Mouse (Mus musculus): ENCODE results near the gene Zfp128. TPM values are rescaled to one million over a fixed set of nuclear protein-coding genes. Genes with fewer than 3 reads are reported as not detected.
"Not testable (repeated sequence)": the region's sequence is repeated elsewhere in the genome, so short reads cannot be mapped to it uniquely, and the experiment has no call there.

Zfp128 gene
- 8.9 and 10.5 TPM in 2 replicates for polyA plus RNA-seq (2014; fragmentation: Nextera tagmentation; extraction: Ambion mirVana)

GRCm38 (mm10) chr7:12880911-12881660, at the start of gene Zfp128:
Gene Zfp128 (plus strand): TSS chr7:12881177.
- H3K4me2 ChIP-seq (ENCODE audit: low read length): peak within 1 kb of the TSS; percentile 83
- peak within 1 kb of the TSS; percentile 78 for H3K4me3 ChIP-seq (ENCODE audit: low read depth, low read length)
- no peaks in the 10 kb centered on the region for H3K27me3 ChIP-seq (replicated peaks; ENCODE audit: control insufficient read depth, insufficient read depth, low read length)
- H3K9ac ChIP-seq (ENCODE audit: low read length): peak within 1 kb of the TSS; percentile 90
- no peaks in the 10 kb centered on the region for H3K9me3 ChIP-seq (replicated peaks; ENCODE audit: control insufficient read depth, low read length)
- H3K27ac ChIP-seq (ENCODE audit: low read depth, low read length): no peak within 1 kb of the TSS
- under 1% methylated on average over 35 of the region's 35 CpGs for WGBS
- H3K36me3 ChIP-seq (ENCODE audit: control insufficient read depth, insufficient read depth, low read length): peaks cover 21% of the 10 kb centered on the region
- DNase-seq (ENCODE audit: low spot score) (peak; percentile 98), ATAC-seq (peak; percentile 100)
- H3K4me1 ChIP-seq (ENCODE audit: control insufficient read depth, insufficient read depth, low read length): peaks cover 11% of the 10 kb centered on the region

GRCm38 (mm10) chr7:12834162-12835120, 46.5 kb upstream of the Zfp128 start, which contains the start of gene Zfp110:
Gene Zfp110 (plus strand): TSS chr7:12834761.
- WGBS: 4% methylated on average over 47 of the region's 47 CpGs
- Histone ChIP-seq H3K36me3 (ENCODE audit: control insufficient read depth, insufficient read depth, low read length) (peaks cover 30% of the 10 kb centered on the region), H3K9ac (ENCODE audit: low read length) (peak within 1 kb of the TSS; percentile 75), H3K4me1 (ENCODE audit: control insufficient read depth, insufficient read depth, low read length) (no peaks in the 10 kb centered on the region), H3K9me3 (replicated peaks; ENCODE audit: control insufficient read depth, low read length) (peaks cover 28% of the 10 kb centered on the region), H3K4me3 (ENCODE audit: low read depth, low read length) (peak within 1 kb of the TSS; percentile 42), H3K27ac (ENCODE audit: low read depth, low read length) (0 out of 2 replicates have a peak within 1 kb of the TSS, but pooled peaks have one; percentile 41), H3K27me3 (replicated peaks; ENCODE audit: control insufficient read depth, insufficient read depth, low read length) (no peaks in the 10 kb centered on the region), H3K4me2 (ENCODE audit: low read length) (peak within 1 kb of the TSS; percentile 49)
- peak; percentile 98 for ATAC-seq
- DNase-seq (ENCODE audit: low spot score): peak; percentile 94

- Histone ChIP-seq H3K27ac (ENCODE audit: low read depth, low read length) (0 out of 2 replicates have a peak overlapping the region, but pooled peaks have one; percentile 41), H3K4me2 (ENCODE audit: low read length) (peak overlapping the region; percentile 49), H3K9ac (ENCODE audit: low read length) (peak overlapping the region; percentile 75), H3K27me3 (replicated peaks; ENCODE audit: control insufficient read depth, insufficient read depth, low read length) (no peaks in the 10 kb centered on the region), H3K9me3 (replicated peaks; ENCODE audit: control insufficient read depth, low read length) (peaks cover 34% of the 10 kb centered on the region), H3K4me3 (ENCODE audit: low read depth, low read length) (peak overlapping the region; percentile 42), H3K36me3 (ENCODE audit: control insufficient read depth, insufficient read depth, low read length) (peaks cover 36% of the 10 kb centered on the region), H3K4me1 (ENCODE audit: control insufficient read depth, insufficient read depth, low read length) (no peaks in the 10 kb centered on the region)
- ATAC-seq (peak; percentile 51), DNase-seq (ENCODE audit: low spot score) (peak; percentile 32)
- WGBS: 37% methylated on average over 13 of the region's 13 CpGs
Observed at GRCm38 (mm10) chr7:12835193-12835671, 45.7 kb upstream of the Zfp128 start.

GRCm38 (mm10) chr7:12835779-12836178, 45.2 kb upstream of the Zfp128 start:
- no peaks in the 10 kb centered on the region for H3K27me3 ChIP-seq (replicated peaks; ENCODE audit: control insufficient read depth, insufficient read depth, low read length)
- no peak overlapping the region for H3K9ac ChIP-seq (ENCODE audit: low read length)
- H3K4me2 ChIP-seq (ENCODE audit: low read length): peak overlapping the region; percentile 49
- ATAC-seq (no peak), DNase-seq (ENCODE audit: low spot score) (no peak)
- H3K27ac ChIP-seq (ENCODE audit: low read depth, low read length): no peak overlapping the region
- peak overlapping the region; percentile 42 for H3K4me3 ChIP-seq (ENCODE audit: low read depth, low read length)
- no peaks in the 10 kb centered on the region for H3K4me1 ChIP-seq (ENCODE audit: control insufficient read depth, insufficient read depth, low read length)
- peaks cover 41% of the 10 kb centered on the region for H3K36me3 ChIP-seq (ENCODE audit: control insufficient read depth, insufficient read depth, low read length)
- peaks cover 39% of the 10 kb centered on the region for H3K9me3 ChIP-seq (replicated peaks; ENCODE audit: control insufficient read depth, low read length)
- WGBS: 98% methylated on average over 4 of the region's 4 CpGs

GRCm38 (mm10) chr7:12874301-12874700, 6.7 kb upstream of the Zfp128 start:
- Histone ChIP-seq H3K9me3 (replicated peaks; ENCODE audit: control insufficient read depth, low read length) (no peaks in the 10 kb centered on the region), H3K9ac (ENCODE audit: low read length) (no peak overlapping the region), H3K27ac (ENCODE audit: low read depth, low read length) (no peak overlapping the region), H3K27me3 (replicated peaks; ENCODE audit: control insufficient read depth, insufficient read depth, low read length) (no peaks in the 10 kb centered on the region), H3K4me3 (ENCODE audit: low read depth, low read length) (no peak overlapping the region), H3K4me1 (ENCODE audit: control insufficient read depth, insufficient read depth, low read length) (no peaks in the 10 kb centered on the region), H3K36me3 (ENCODE audit: control insufficient read depth, insufficient read depth, low read length) (no peaks in the 10 kb centered on the region), H3K4me2 (ENCODE audit: low read length) (no peak overlapping the region)
- DNase-seq (ENCODE audit: low spot score) (peak; percentile 31), ATAC-seq (no peak)
- WGBS: 26% methylated on average over 3 of the region's 3 CpGs

GRCm38 (mm10) chr7:12880036-12880435, 941 bp upstream of the Zfp128 start:
- H3K9ac ChIP-seq (ENCODE audit: low read length): no peak overlapping the region
- no peaks in the 10 kb centered on the region for H3K27me3 ChIP-seq (replicated peaks; ENCODE audit: control insufficient read depth, insufficient read depth, low read length)
- no peak overlapping the region for H3K4me3 ChIP-seq (ENCODE audit: low read depth, low read length)
- H3K4me1 ChIP-seq (ENCODE audit: control insufficient read depth, insufficient read depth, low read length): peaks cover 11% of the 10 kb centered on the region
- peaks cover 10% of the 10 kb centered on the region; the same call in 1 of the 2 replicates for H3K36me3 ChIP-seq (ENCODE audit: control insufficient read depth, insufficient read depth, low read length)
- no peak overlapping the region for H3K27ac ChIP-seq (ENCODE audit: low read depth, low read length)
- H3K9me3 ChIP-seq (replicated peaks; ENCODE audit: control insufficient read depth, low read length): no peaks in the 10 kb centered on the region
- DNase-seq (ENCODE audit: low spot score) (no peak), ATAC-seq (no peak)
- no peak overlapping the region; the same call in 1 of the 2 replicates for H3K4me2 ChIP-seq (ENCODE audit: low read length)

GRCm38 (mm10) chr7:12880497-12880896, 480 bp upstream of the Zfp128 start:
- H3K27me3 ChIP-seq (replicated peaks; ENCODE audit: control insufficient read depth, insufficient read depth, low read length); H3K27ac ChIP-seq (ENCODE audit: low read depth, low read length); DNase-seq (ENCODE audit: low spot score); H3K9me3 ChIP-seq (replicated peaks; ENCODE audit: control insufficient read depth, low read length): not testable (repeated sequence)
- Histone ChIP-seq H3K4me2 (ENCODE audit: low read length) (peak overlapping the region; percentile 83), H3K9ac (ENCODE audit: low read length) (peak overlapping the region; percentile 90), H3K4me1 (ENCODE audit: control insufficient read depth, insufficient read depth, low read length) (peaks cover 11% of the 10 kb centered on the region), H3K4me3 (ENCODE audit: low read depth, low read length) (peak overlapping the region; percentile 78), H3K36me3 (ENCODE audit: control insufficient read depth, insufficient read depth, low read length) (peaks cover 15% of the 10 kb centered on the region)
- WGBS: 44% methylated on average over 8 of the region's 8 CpGs
- peak; percentile 30; the same call in 1 of the 2 replicates for ATAC-seq

GRCm38 (mm10) chr7:12886563-12887266, 5.7 kb downstream of the Zfp128 start:
- no peaks in the 10 kb centered on the region for H3K27me3 ChIP-seq (replicated peaks; ENCODE audit: control insufficient read depth, insufficient read depth, low read length)

More at GRCm38 (mm10) chr7:12886563-12887266, 5.7 kb downstream of the Zfp128 start:
- ATAC-seq (no peak), DNase-seq (ENCODE audit: low spot score) (no peak)
- WGBS: 93% methylated on average over 12 of the region's 12 CpGs
- no peaks in the 10 kb centered on the region for H3K9me3 ChIP-seq (replicated peaks; ENCODE audit: control insufficient read depth, low read length)
- no peak overlapping the region for H3K4me3 ChIP-seq (ENCODE audit: low read depth, low read length)
- H3K4me1 ChIP-seq (ENCODE audit: control insufficient read depth, insufficient read depth, low read length): peaks cover 8% of the 10 kb centered on the region
- no peak overlapping the region for H3K27ac ChIP-seq (ENCODE audit: low read depth, low read length)
- no peak overlapping the region for H3K9ac ChIP-seq (ENCODE audit: low read length)
- peaks cover 68% of the 10 kb centered on the region for H3K36me3 ChIP-seq (ENCODE audit: control insufficient read depth, insufficient read depth, low read length)
- no peak overlapping the region for H3K4me2 ChIP-seq (ENCODE audit: low read length)

Measured in forebrain, embryonic 14.5 days (tissue).